Mouse (Mus musculus): Measurements from ENCODE around the gene Il18. TPM values are rescaled to one million over a fixed set of nuclear protein-coding genes. Genes with fewer than 3 reads are reported as not detected.

Gene Il18
- polyA plus RNA-seq, 1 experiment = 69.3 TPM

DNA sequence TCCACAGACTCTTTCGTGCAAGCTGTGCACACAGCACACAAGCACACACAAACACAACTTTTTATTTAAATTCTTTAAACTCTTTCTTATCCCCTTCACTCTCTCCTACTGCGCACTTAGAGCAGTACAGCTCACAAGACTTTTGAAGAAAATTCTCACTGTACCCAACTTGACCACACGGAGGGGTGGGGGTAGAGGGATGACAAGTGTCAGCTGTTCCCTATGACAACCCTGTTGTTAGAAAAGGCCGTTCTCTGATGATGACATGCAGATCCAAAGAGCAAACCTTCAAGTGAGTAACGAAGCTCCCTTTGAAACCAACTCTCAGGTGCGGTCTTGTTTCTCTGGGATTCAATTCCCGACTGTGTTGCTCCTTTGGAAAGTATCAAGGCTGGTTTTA is 26.8 kb upstream of the Il18 start:
- Histone ChIP-seq H3K4me3 (ENCODE audit: insufficient read depth, low read length) (peak overlapping the region; percentile 54), H3K4me1 (ENCODE audit: control insufficient read depth, insufficient read depth, low read length) (no peaks in the 10 kb centered on the region), H3K27ac (ENCODE audit: insufficient read depth, low read length) (no peak overlapping the region)
- TF ChIP-seq CTCF (IDR thresholded peaks at IDR 0.05; ENCODE audit: extremely low read depth, insufficient read depth, low read length) (no peak), POLR2A (IDR thresholded peaks at IDR 0.05; ENCODE audit: extremely low read depth, insufficient read depth, low read length) (no peak)

GRCm38 (mm10) chr9:50528293-50528892 is 26.2 kb upstream of the Il18 start, which contains the start of gene Pts:
Gene Pts (minus strand): TSS chr9:50528724.
- TF ChIP-seq CTCF (IDR thresholded peaks at IDR 0.05; ENCODE audit: extremely low read depth, insufficient read depth, low read length) = peak; percentile 80
- TF ChIP-seq POLR2A (IDR thresholded peaks at IDR 0.05; ENCODE audit: extremely low read depth, insufficient read depth, low read length) = peak; percentile 75
- no peaks in the 10 kb centered on the region for H3K4me1 ChIP-seq (ENCODE audit: control insufficient read depth, insufficient read depth, low read length)
- peak within 1 kb of the TSS; percentile 54 for H3K4me3 ChIP-seq (ENCODE audit: insufficient read depth, low read length)
- peak within 1 kb of the TSS; percentile 63; the same call in 1 of the 2 replicates for H3K27ac ChIP-seq (ENCODE audit: insufficient read depth, low read length)

DNA sequence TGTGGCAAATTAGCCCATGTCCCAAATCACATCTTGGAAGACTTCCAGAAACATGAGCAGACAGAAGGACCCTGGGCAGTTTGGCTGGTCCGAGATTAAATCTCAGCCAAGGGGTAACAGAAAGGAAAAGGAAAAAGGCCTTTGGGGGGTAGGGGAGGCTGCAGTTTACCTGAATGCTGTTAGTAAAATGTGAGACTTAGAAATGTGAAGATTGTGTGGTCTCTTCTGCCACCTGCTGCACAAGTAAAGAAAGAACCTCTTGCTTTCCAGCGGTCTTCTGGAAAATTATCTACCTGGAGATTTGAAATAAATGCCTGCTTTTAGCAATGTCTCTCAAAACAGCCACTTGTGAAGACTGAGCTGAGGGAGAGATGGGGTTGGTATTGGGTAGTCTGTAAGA is 23.7 kb upstream of the Il18 start:
- peak; percentile 40; the same call in 1 of the 2 replicates for TF ChIP-seq CTCF (IDR thresholded peaks at IDR 0.05; ENCODE audit: extremely low read depth, insufficient read depth, low read length)
- TF ChIP-seq POLR2A (IDR thresholded peaks at IDR 0.05; ENCODE audit: extremely low read depth, insufficient read depth, low read length) = no peak
- no peak overlapping the region for H3K27ac ChIP-seq (ENCODE audit: insufficient read depth, low read length)
- H3K4me1 ChIP-seq (ENCODE audit: control insufficient read depth, insufficient read depth, low read length) = no peaks in the 10 kb centered on the region
- no peak overlapping the region for H3K4me3 ChIP-seq (ENCODE audit: insufficient read depth, low read length)

- H3K4me3 ChIP-seq (ENCODE audit: insufficient read depth, low read length) = no peak overlapping the region
- H3K27ac ChIP-seq (ENCODE audit: insufficient read depth, low read length) = no peak overlapping the region
These were observed 21.3 kb upstream of the Il18 start for GRCm38 (mm10) chr9:50533328-50533727.

GRCm38 (mm10) chr9:50533791-50534190 is 20.8 kb upstream of the Il18 start:
- Histone ChIP-seq H3K4me3 (ENCODE audit: insufficient read depth, low read length) (no peak overlapping the region), H3K27ac (ENCODE audit: insufficient read depth, low read length) (no peak overlapping the region), H3K4me1 (ENCODE audit: control insufficient read depth, insufficient read depth, low read length) (no peaks in the 10 kb centered on the region)
- TF ChIP-seq POLR2A (IDR thresholded peaks at IDR 0.05; ENCODE audit: extremely low read depth, insufficient read depth, low read length) = no peak
- no peak for TF ChIP-seq CTCF (IDR thresholded peaks at IDR 0.05; ENCODE audit: extremely low read depth, insufficient read depth, low read length)

More at GRCm38 (mm10) chr9:50533328-50533727, 21.3 kb upstream of the Il18 start:
- TF ChIP-seq POLR2A (IDR thresholded peaks at IDR 0.05; ENCODE audit: extremely low read depth, insufficient read depth, low read length) (no peak), CTCF (IDR thresholded peaks at IDR 0.05; ENCODE audit: extremely low read depth, insufficient read depth, low read length) (no peak)
- no peaks in the 10 kb centered on the region for H3K4me1 ChIP-seq (ENCODE audit: control insufficient read depth, insufficient read depth, low read length)

- no peaks in the 10 kb centered on the region; the same call in 1 of the 2 replicates for H3K4me1 ChIP-seq (ENCODE audit: control insufficient read depth, insufficient read depth, low read length)
- no peak for TF ChIP-seq POLR2A (IDR thresholded peaks at IDR 0.05; ENCODE audit: extremely low read depth, insufficient read depth, low read length)
- no peak for TF ChIP-seq CTCF (IDR thresholded peaks at IDR 0.05; ENCODE audit: extremely low read depth, insufficient read depth, low read length)
- H3K27ac ChIP-seq (ENCODE audit: insufficient read depth, low read length) = no peak overlapping the region
- no peak overlapping the region for H3K4me3 ChIP-seq (ENCODE audit: insufficient read depth, low read length)
These were observed 18.7 kb upstream of the Il18 start for GRCm38 (mm10) chr9:50535930-50536329.

DNA sequence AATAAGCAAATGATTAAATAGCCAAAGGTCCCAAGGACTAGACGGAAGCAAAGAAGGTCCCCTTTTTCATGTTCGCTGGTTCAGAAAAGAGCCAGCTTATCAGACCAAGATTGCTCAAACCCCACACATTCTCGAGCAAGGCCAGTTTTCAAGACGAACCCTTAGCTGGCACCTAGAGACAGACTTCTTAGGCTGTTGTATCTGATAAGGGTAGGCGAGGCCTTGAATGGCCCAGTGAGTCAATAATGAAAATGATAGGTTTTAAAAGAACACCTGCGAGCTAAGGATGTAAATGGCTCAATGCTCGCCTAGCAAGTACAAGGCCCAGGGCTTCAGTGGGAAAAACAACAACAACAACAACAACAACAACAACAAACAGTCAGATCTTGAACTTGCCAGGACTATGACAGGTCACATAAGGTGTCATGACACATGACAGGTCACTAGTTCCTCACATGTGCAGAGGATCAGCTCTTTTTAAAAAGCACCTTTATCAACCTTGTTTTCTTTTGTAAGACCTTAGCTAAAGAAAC is 18.0 kb upstream of the Il18 start:
- H3K4me1 ChIP-seq (ENCODE audit: control insufficient read depth, insufficient read depth, low read length) = no peaks in the 10 kb centered on the region; the same call in 1 of the 2 replicates
- TF ChIP-seq CTCF (IDR thresholded peaks at IDR 0.05; ENCODE audit: extremely low read depth, insufficient read depth, low read length) (no peak), POLR2A (IDR thresholded peaks at IDR 0.05; ENCODE audit: extremely low read depth, insufficient read depth, low read length) (no peak)
- H3K27ac ChIP-seq (ENCODE audit: insufficient read depth, low read length) = no peak overlapping the region
- no peak overlapping the region for H3K4me3 ChIP-seq (ENCODE audit: insufficient read depth, low read length)

GRCm38 (mm10) chr9:50537295-50537694 is 17.3 kb upstream of the Il18 start:
- Histone ChIP-seq H3K27ac (ENCODE audit: insufficient read depth, low read length) (no peak overlapping the region), H3K4me1 (ENCODE audit: control insufficient read depth, insufficient read depth, low read length) (no peaks in the 10 kb centered on the region; the same call in 1 of the 2 replicates), H3K4me3 (ENCODE audit: insufficient read depth, low read length) (no peak overlapping the region)
- TF ChIP-seq POLR2A (IDR thresholded peaks at IDR 0.05; ENCODE audit: extremely low read depth, insufficient read depth, low read length) (no peak), CTCF (IDR thresholded peaks at IDR 0.05; ENCODE audit: extremely low read depth, insufficient read depth, low read length) (no peak)

GRCm38 (mm10) chr9:50540170-50540569 is 14.5 kb upstream of the Il18 start:
- H3K27ac ChIP-seq (ENCODE audit: insufficient read depth, low read length) = 0 out of 2 replicates have a peak overlapping the region, but pooled peaks have one; percentile 25
- H3K4me1 ChIP-seq (ENCODE audit: control insufficient read depth, insufficient read depth, low read length) = no peaks in the 10 kb centered on the region; the same call in 1 of the 2 replicates
- TF ChIP-seq POLR2A (IDR thresholded peaks at IDR 0.05; ENCODE audit: extremely low read depth, insufficient read depth, low read length) (no peak), CTCF (IDR thresholded peaks at IDR 0.05; ENCODE audit: extremely low read depth, insufficient read depth, low read length) (no peak)
- H3K4me3 ChIP-seq (ENCODE audit: insufficient read depth, low read length) = no peak overlapping the region

GRCm38 (mm10) chr9:50542401-50542800 is 12.2 kb upstream of the Il18 start:
- Histone ChIP-seq H3K4me3 (ENCODE audit: insufficient read depth, low read length) (no peak overlapping the region), H3K27ac (ENCODE audit: insufficient read depth, low read length) (no peak overlapping the region), H3K4me1 (ENCODE audit: control insufficient read depth, insufficient read depth, low read length) (no peaks in the 10 kb centered on the region; the same call in 1 of the 2 replicates)
- TF ChIP-seq CTCF (IDR thresholded peaks at IDR 0.05; ENCODE audit: extremely low read depth, insufficient read depth, low read length) (no peak), POLR2A (IDR thresholded peaks at IDR 0.05; ENCODE audit: extremely low read depth, insufficient read depth, low read length) (no peak)

Data from cortical plate, adult 2 months (tissue).